Mouse (Mus musculus) neutrophil, adult 59 days (primary cell): ENCODE results near the gene Cacna2d3. TPM values are rescaled to one million over a fixed set of nuclear protein-coding genes. Genes with fewer than 3 reads are reported as not detected.

ENCODE experiments used
- total RNA-seq, 2 experiments: library from RNA; stranded (reverse); gene quantifications; 1 replicate in 1 of 2; 2 replicates in 1 of 2; pipeline ENCODE4 v1.2.4; 2023

The Cacna2d3 gene
- total RNA-seq = not detected

DNA sequence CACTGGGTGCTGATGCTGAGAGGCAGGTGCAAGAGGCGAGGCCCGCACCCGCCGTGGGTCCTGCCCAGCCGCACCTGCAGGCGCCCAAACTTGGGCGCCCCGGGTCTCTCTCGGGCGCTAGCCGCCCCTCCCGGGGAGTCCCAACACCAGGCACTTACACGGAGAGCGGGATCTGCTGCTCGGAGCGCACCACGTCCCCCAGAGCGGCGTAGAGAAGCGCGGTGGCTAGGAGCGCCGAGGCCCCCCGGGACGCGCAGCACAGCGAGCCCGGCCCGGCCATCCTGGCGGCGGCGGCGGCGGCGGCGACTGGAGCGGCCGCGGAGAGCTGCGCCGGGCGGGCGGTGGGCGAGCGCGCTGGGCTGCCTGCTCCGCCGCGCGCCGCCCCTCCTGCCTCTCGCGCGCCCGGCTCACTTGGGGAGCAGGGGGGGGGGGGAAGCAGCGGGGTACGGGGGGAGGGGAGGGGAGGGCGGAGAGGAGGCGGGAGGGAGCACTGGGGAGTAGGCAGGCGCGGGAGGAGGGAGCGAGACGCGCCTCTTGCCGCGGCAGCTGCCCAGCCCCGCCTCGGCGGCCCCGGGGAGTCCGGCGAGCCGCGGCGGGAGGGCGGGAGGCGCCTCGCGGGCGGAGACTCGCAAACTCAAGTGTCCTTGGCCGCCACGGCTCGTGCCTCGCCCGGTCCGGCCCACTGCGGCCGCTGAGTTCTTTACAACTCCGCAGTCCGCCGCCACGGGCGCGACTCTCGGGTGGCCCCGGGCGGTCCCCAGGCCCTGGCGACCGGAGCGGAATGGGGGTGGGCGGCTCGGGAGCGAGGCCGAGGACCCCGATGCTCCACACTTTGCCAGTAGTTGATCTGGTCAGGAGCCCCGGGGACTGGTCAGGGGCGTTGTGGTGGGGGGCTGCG, at the start of gene Cacna2d3:
Cacna2d3 (minus strand) TSS at position 377 of the 898 bp plus-strand sequence.

DNA sequence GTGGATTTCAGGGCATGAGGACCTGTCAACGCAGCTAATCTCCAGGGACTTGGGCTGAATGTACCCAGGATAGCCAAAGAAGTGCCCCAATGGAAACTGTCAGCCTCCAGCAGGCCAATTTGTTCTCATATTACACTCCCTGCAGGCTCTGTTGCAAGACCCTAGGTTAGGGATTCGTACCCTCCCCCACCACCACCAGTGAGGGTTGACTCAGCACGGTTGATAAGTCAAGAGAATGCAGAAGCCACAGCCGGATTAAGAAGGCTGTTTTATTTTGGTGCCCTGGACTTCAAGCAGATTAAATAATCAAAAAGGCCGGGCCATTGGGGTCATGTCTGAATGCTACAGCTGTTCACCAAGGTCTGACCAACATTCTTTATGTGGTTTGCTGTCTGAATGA, 703.8 kb downstream of the Cacna2d3 start, which contains the start of gene Lrtm1:
Lrtm1 (plus strand) TSS at position 326 of the 400 bp plus-strand sequence.

Other genes with a start within 250 kb of the Cacna2d3 start
- gene Selenok, start 246.4 kb upstream of the Cacna2d3 start, total RNA-seq = 100 to 1,000 TPM; 127 to 133 TPM